26 mouse cellular contexts compared by ENCODE assay signal in genomic region chr4:139756931-139757330, GRCm38 (mm10).
DNase-seq lines count a peak whose midpoint lies in the region; ATAC-seq and TF ChIP-seq lines count a peak whose summit lies in the region.
"Had no signal": no experiment of that assay in that cellular context is flagged by ENCODE, and none has a peak within 500 bp of the region (broad histone marks: within the 10 kb centered on the region; RNA-seq: fewer than 3 reads in every experiment).

No protein-coding gene starts in this region.

- ATAC-seq in hindbrain, postnatal 0 days, result no peak
- no peak for ATAC-seq in erythroid progenitor cell, adult 5-6 weeks (replicated peaks; ENCODE audit: low FRiP score, poor library complexity, severe bottlenecking)
- ATAC-seq: forebrain, postnatal 0 days had no signal

- peaks cover 39% of the 10 kb centered on the region for H3K36me3 ChIP-seq in hindbrain, embryonic 10.5 days
- no peaks in the 10 kb centered on the region for H3K36me3 ChIP-seq in hindbrain, postnatal 0 days (ENCODE audit: insufficient read depth, low read length)
- H3K36me3 ChIP-seq: embryonic facial prominence, embryonic 15.5 days; heart, embryonic 13.5 days; hindbrain, embryonic 15.5 days; liver, embryonic 15.5 days; neural tube, embryonic 15.5 days had no signal

- intact Hi-C loops in gastrocnemius, adult 2 months (cut with DNase I), result no loop called here

- H3K27me3 ChIP-seq in hindbrain, embryonic 10.5 days (ENCODE audit: insufficient read depth, poor library complexity, severe bottlenecking), result peaks cover 90% of the 10 kb centered on the region
- no peaks in the 10 kb centered on the region; the same call in 1 of the 2 replicates for H3K27me3 ChIP-seq in hindbrain, postnatal 0 days (ENCODE audit: insufficient read depth, low read length)

- H3K9ac ChIP-seq in hindbrain, postnatal 0 days (replicated peaks; ENCODE audit: low read length), result no peak overlapping the region
- H3K9ac ChIP-seq: embryonic facial prominence, embryonic 15.5 days; forebrain, postnatal 0 days; heart, embryonic 13.5 days; hindbrain, embryonic 15.5 days; liver, embryonic 15.5 days; lung, embryonic 14.5 days; neural tube, embryonic 15.5 days had no signal

- H3K4me3 ChIP-seq in hindbrain, embryonic 10.5 days, result no peak overlapping the region
- no peak overlapping the region for H3K4me3 ChIP-seq in hindbrain, postnatal 0 days (ENCODE audit: low read length)
- no peak overlapping the region for H3K4me3 ChIP-seq in gastrocnemius, adult 2 months
- H3K4me3 ChIP-seq: embryonic facial prominence, embryonic 15.5 days; heart, embryonic 13.5 days; hindbrain, embryonic 15.5 days; layer of hippocampus, adult 2 months; liver, embryonic 15.5 days; neural tube, embryonic 15.5 days had no signal

- no peaks in the 10 kb centered on the region for H3K9me3 ChIP-seq in hindbrain, embryonic 10.5 days
- H3K9me3 ChIP-seq in hindbrain, postnatal 0 days (ENCODE audit: low read length), result no peaks in the 10 kb centered on the region
- H3K9me3 ChIP-seq: embryonic facial prominence, embryonic 15.5 days; heart, embryonic 13.5 days; hindbrain, embryonic 15.5 days; liver, embryonic 15.5 days; neural tube, embryonic 15.5 days had no signal

- TF ChIP-seq CTCF in hindbrain, postnatal 0 days (IDR thresholded peaks at IDR 0.05; ENCODE audit: low read depth), result no peak
- no peak for TF ChIP-seq CTCF in gastrocnemius, adult 2 months (IDR thresholded peaks at IDR 0.05)

- 11% methylated on average over 12 of the region's 13 CpGs for WGBS in hindbrain, embryonic 10.5 days
- WGBS in hindbrain, postnatal 0 days, result 21% methylated on average over 13 of the region's 13 CpGs

- peak overlapping the region; percentile 57 for H3K27ac ChIP-seq in hindbrain, embryonic 10.5 days
- no peak overlapping the region for H3K27ac ChIP-seq in hindbrain, postnatal 0 days
- no peak overlapping the region for H3K27ac ChIP-seq in gastrocnemius, adult 2 months
- H3K27ac ChIP-seq: embryonic facial prominence, embryonic 15.5 days; heart, embryonic 13.5 days; hindbrain, embryonic 15.5 days; layer of hippocampus, adult 2 months; liver, embryonic 15.5 days; neural tube, embryonic 15.5 days had no signal

- peaks cover 62% of the 10 kb centered on the region for H3K4me1 ChIP-seq in hindbrain, embryonic 10.5 days (replicated peaks)
- H3K4me1 ChIP-seq in hindbrain, postnatal 0 days (ENCODE audit: insufficient read depth, low read length), result no peaks in the 10 kb centered on the region
- H3K4me1 ChIP-seq: liver, embryonic 15.5 days had no signal

- H3K4me2 ChIP-seq in hindbrain, postnatal 0 days (ENCODE audit: low read depth, low read length), result no peak overlapping the region
- H3K4me2 ChIP-seq: embryonic facial prominence, embryonic 15.5 days; heart, embryonic 13.5 days; hindbrain, embryonic 15.5 days; liver, embryonic 15.5 days; lung, embryonic 14.5 days; neural tube, embryonic 15.5 days had no signal

- DNase-seq in hindbrain, embryonic 10.5 days (ENCODE audit: low spot score), result no peak
- DNase-seq in hindbrain, postnatal 0 days (ENCODE audit: low spot score), result no peak
- DNase-seq in ES-CJ7 (ENCODE audit: low read depth, low spot score), result peak; percentile 42
- DNase-seq in ZHBTc4 (ENCODE audit: low read depth, low spot score), result peak; percentile 76
- DNase-seq in retina, embryonic 14.5 days (ENCODE audit: low spot score), result peak; percentile 43
- DNase-seq in gastrocnemius, adult 2 months, result no peak
- DNase-seq: adrenal gland, postnatal 10 days; cerebellum, adult 11 months; cerebellum, adult 9-10 months; cerebellum, postnatal 36 days; forebrain, postnatal 0 days; gastrocnemius, postnatal 10 days; heart, postnatal 10 days; kidney, adult 18-20 months; kidney, postnatal 36 days; layer of hippocampus, postnatal 36 days; lung, embryonic 14.5 days; lung, postnatal 14 days; right cerebral cortex, postnatal 4 days had no signal

Comparison
In these comparisons a context has a peak if more than half of its experiments do, and no peak if none do; other contexts are left out.
1. DNase-seq: peak in ES-CJ7 (single experiment), ZHBTc4 (single experiment) and retina, embryonic 14.5 days (single experiment); none in hindbrain, embryonic 10.5 days (single experiment), hindbrain, postnatal 0 days (single experiment) and gastrocnemius, adult 2 months (single experiment).